Mouse (Mus musculus) cerebellum, adult 2 months (tissue): ENCODE results near the gene 1700037H04Rik. TPM values are rescaled to one million over a fixed set of nuclear protein-coding genes. Genes with fewer than 3 reads are reported as not detected.

ENCODE experiments used
- DNase-seq, 2 experiments: peaks; one replicate each; pipeline ENCODE4 v3.0.0; 2021
- H3K27ac ChIP-seq: fragments of 200-500 bp; 2 replicates; pipeline ENCODE4 v1.5.1; 2012; ENCODE audit warnings: low read length, control low read depth, inconsistent platforms; ENCODE audit not compliant: insufficient read depth
- H3K27me3 ChIP-seq: fragments of 200-500 bp; 2 replicates; pipeline ENCODE4 v1.6.1; 2012; ENCODE audit warnings: inconsistent platforms, mild to moderate bottlenecking, low read length, moderate library complexity; ENCODE audit not compliant: control insufficient read depth, insufficient read depth
- H3K4me1 ChIP-seq: fragments of 200-500 bp; 2 replicates; pipeline ENCODE4 v1.6.1; 2011; ENCODE audit warnings: low read length; ENCODE audit not compliant: control insufficient read depth, insufficient read depth
- H3K4me3 ChIP-seq: fragments of 200-500 bp; replicated peaks from 2 replicates; pipeline ENCODE3; 2011; ENCODE audit warnings: mild to moderate bottlenecking, low read depth, low read length, control low read depth; ENCODE audit not compliant: insufficient read depth
- CTCF ChIP-seq: fragments of 200-500 bp; IDR thresholded peaks from 2 replicates; pipeline ENCODE4 v1.5.1; 2011; ENCODE audit warnings: low read depth, mild to moderate bottlenecking, control low read depth, low read length, moderate library complexity, borderline replicate concordance; ENCODE audit not compliant: insufficient read depth
- POLR2A ChIP-seq: fragments of 200-500 bp; IDR thresholded peaks from 2 replicates; pipeline ENCODE4 v1.6.1; 2011; ENCODE audit warnings: low read length, control low read depth, borderline replicate concordance; ENCODE audit not compliant: insufficient read depth
- WGBS: fragments of 180-500 bp; shearing (Covaris S2); methylation state at CpG from one replicate; pipeline ENCODE4 v1.1.7; 2018; 5-methylcytosine and 5-hydroxymethylcytosine counted together
- polyA plus RNA-seq: library from polyadenylated mRNA; depleted of rRNA; stranded (reverse); fragments of >200 nt; gene quantifications from 2 replicates; pipeline ENCODE4 v1.2.3, GENCODE M21; 2012

1700037H04Rik gene
- polyA plus RNA-seq, 1 experiment, result 143 TPM

- Histone ChIP-seq H3K4me1 (no peaks in the 10 kb centered on the region), H3K4me3 (no peak overlapping the region), H3K27ac (no peak overlapping the region), H3K27me3 (no peaks in the 10 kb centered on the region)
- DNase-seq, result no peak
- TF ChIP-seq CTCF (no peak), POLR2A (no peak)
- WGBS, result 89% methylated on average over 8 of the region's 8 CpGs
Measured at GRCm38 (mm10) chr2:131141336-131141986, 18.4 kb downstream of the 1700037H04Rik start.

DNA sequence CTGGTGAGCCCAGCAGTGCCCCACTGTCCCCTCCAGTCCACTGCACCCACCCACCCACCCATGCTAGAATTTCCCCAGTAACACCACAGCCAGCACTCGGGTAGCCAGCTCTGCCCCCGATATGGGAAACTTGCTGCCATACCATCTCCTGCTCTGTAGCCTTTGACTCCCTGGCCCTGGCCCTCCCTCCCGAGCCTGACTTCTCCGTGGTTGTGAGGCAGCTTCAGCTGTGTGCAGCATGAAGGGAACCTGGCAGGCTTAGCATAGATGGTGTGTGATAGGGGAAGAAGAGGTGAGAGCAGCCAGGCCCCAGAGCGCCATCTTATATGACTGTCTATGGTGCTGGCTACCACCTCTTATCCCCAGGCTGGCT lies 19.4 kb downstream of the 1700037H04Rik start:
- Histone ChIP-seq H3K4me1 (no peaks in the 10 kb centered on the region), H3K4me3 (no peak overlapping the region), H3K27me3 (no peaks in the 10 kb centered on the region), H3K27ac (no peak overlapping the region)
- 60% methylated on average over 5 of the region's 5 CpGs for WGBS
- no peak for DNase-seq
- TF ChIP-seq CTCF (no peak), POLR2A (no peak)

DNA sequence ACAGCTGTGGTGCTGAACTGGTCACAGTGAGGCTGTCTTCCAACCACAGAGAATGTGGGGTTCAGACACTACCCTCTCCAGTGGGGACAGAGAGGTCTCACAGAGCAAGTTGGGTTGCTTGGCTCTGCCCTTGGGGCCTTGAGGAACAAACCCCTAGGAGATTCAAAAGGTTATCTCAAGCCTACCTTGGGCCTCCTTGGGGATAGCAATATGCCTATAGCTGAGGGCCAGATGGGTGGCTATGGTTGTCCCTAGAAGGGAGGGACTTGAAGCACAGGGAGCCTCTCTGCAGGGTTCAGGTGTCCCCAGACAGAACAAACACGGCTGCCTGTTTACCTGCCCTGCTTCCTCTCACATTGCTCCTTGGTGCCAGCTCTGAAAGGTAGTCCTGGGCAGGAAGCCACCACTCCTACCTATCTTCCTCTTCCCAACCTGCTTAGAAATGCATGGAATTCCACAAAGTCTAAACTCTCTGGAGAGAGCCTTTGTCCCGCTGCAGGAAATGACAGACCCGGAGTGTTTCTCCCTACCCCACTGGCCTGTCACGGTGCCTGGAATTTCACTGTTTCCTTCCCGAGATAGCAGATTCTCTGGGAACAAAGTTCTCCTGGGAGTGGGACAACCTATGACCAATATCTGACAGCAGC lies 19.9 kb downstream of the 1700037H04Rik start:
- Histone ChIP-seq H3K27me3 (no peaks in the 10 kb centered on the region), H3K27ac (no peak overlapping the region), H3K4me3 (no peak overlapping the region), H3K4me1 (no peaks in the 10 kb centered on the region)
- TF ChIP-seq CTCF (no peak), POLR2A (no peak)
- DNase-seq, result no peak
- 52% methylated on average over 5 of the region's 5 CpGs for WGBS

- H3K27ac ChIP-seq, result no peak overlapping the region
- WGBS, result 84% methylated on average over 5 of the region's 5 CpGs
- TF ChIP-seq POLR2A (no peak), CTCF (no peak)
- DNase-seq, result no peak
- H3K27me3 ChIP-seq, result no peaks in the 10 kb centered on the region
- H3K4me1 ChIP-seq, result no peaks in the 10 kb centered on the region
- no peak overlapping the region for H3K4me3 ChIP-seq
Measured at GRCm38 (mm10) chr2:131139287-131139686, 20.6 kb downstream of the 1700037H04Rik start.

GRCm38 (mm10) chr2:131138760-131139159 lies 21.1 kb downstream of the 1700037H04Rik start:
- no peak for DNase-seq

GRCm38 (mm10) chr2:131138296-131138695 lies 21.6 kb downstream of the 1700037H04Rik start:
- no peaks in the 10 kb centered on the region for H3K27me3 ChIP-seq
- TF ChIP-seq POLR2A, result no peak
- no peak for TF ChIP-seq CTCF
- DNase-seq, result no peak
- no peak overlapping the region for H3K4me3 ChIP-seq
- WGBS, result 79% methylated on average over 4 of the region's 4 CpGs
- no peaks in the 10 kb centered on the region for H3K4me1 ChIP-seq
- H3K27ac ChIP-seq, result no peak overlapping the region

More at GRCm38 (mm10) chr2:131138760-131139159, 21.1 kb downstream of the 1700037H04Rik start:
- TF ChIP-seq CTCF (no peak), POLR2A (no peak)
- Histone ChIP-seq H3K27ac (no peak overlapping the region), H3K4me1 (no peaks in the 10 kb centered on the region), H3K4me3 (no peak overlapping the region), H3K27me3 (no peaks in the 10 kb centered on the region)
- WGBS, result 84% methylated on average over 7 of the region's 7 CpGs

GRCm38 (mm10) chr2:131135521-131136139 lies 24.3 kb downstream of the 1700037H04Rik start:
- 79% methylated on average over 11 of the region's 11 CpGs for WGBS
- DNase-seq, result no peak
- H3K27ac ChIP-seq, result no peak overlapping the region
- TF ChIP-seq POLR2A, result no peak
- TF ChIP-seq CTCF, result no peak
- H3K4me1 ChIP-seq, result no peaks in the 10 kb centered on the region
- H3K27me3 ChIP-seq, result no peaks in the 10 kb centered on the region
- H3K4me3 ChIP-seq, result no peak overlapping the region

DNA sequence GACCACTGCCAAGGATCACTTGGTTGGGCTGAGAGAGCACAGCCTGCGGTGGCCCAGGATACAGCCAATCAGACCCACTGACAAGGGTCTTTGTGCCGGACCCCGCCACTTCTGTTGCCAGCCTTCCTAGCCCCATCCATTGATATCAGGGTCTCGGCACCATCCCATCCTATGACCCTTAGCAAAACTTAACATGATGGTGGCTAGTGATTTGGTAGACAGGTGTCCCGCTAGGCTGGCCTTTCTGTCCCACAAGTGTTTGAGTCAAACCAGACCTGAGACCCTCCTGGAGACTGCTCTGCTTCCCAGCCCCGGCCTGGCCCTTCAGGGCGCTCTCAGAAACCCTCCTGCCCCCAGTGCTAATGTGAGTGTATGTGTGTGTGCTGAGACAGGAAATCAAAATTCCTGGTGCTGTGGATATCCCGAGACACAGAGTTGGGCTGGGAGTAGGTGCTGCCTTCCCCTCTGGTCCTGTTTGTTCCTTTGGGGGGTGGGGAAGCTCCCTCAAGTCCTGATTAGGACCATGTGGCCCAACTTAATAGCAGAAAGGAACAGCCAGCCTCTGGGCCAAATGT lies 25.0 kb downstream of the 1700037H04Rik start:
- whole genome bisulfite sequencing, result 73% methylated on average over 8 of the region's 8 CpGs
- DNase-seq, result no peak
- H3K27ac ChIP-seq, result no peak overlapping the region
- no peaks in the 10 kb centered on the region for H3K27me3 ChIP-seq
- TF ChIP-seq POLR2A, result no peak
- no peak for TF ChIP-seq CTCF
- H3K4me1 ChIP-seq, result no peaks in the 10 kb centered on the region
- H3K4me3 ChIP-seq, result no peak overlapping the region
